Mouse (Mus musculus): ENCODE data around the gene Prkaca.

GRCm38 (mm10) chr8:84001281-84002000 is 28.6 kb downstream of the Prkaca start, which contains the start of gene 1700067K01Rik:
- no peak for TF ChIP-seq CTCF (IDR thresholded peaks at IDR 0.05; ENCODE audit: control insufficient read depth, insufficient read depth, insufficient read length)
- TF ChIP-seq CEBPB (IDR thresholded peaks at IDR 0.05; ENCODE audit: low read depth) = no peak
- no peak for TF ChIP-seq FOSL1 (IDR thresholded peaks at IDR 0.05; ENCODE audit: insufficient read depth, low read length, poor library complexity, severe bottlenecking)
